Mouse (Mus musculus): ENCODE measurements at regions not wholly inside any gene's neighbourhood (a gene's known extent, or its start where the extent isn't known, plus 50 kb on each side); places are given as distances from the start of the nearest gene placed in this dataset.

GRCm38 (mm10) chr2:128454509-128454908 is 136.5 kb upstream of the Spdye4c start:
- no peak for DNase-seq (ENCODE audit: extremely low spot score in 1 of 2, low spot score in 1 of 2)

- peak in 1 of 2 experiments; percentile 23 for DNase-seq (ENCODE audit: extremely low spot score in 1 of 2, low spot score in 1 of 2)
These were observed 133.3 kb upstream of the Spdye4c start for GRCm38 (mm10) chr2:128457591-128458209.

- DNase-seq (ENCODE audit: extremely low spot score in 1 of 2, low spot score in 1 of 2) = peak in 1 of 2 experiments; percentile 34
These were observed 125.6 kb upstream of the Spdye4c start for GRCm38 (mm10) chr2:128465214-128465984.

- peak in 1 of 2 experiments; percentile 32 for DNase-seq (ENCODE audit: extremely low spot score in 1 of 2, low spot score in 1 of 2)
These were observed 123.3 kb upstream of the Spdye4c start for GRCm38 (mm10) chr2:128467490-128468245.

GRCm38 (mm10) chr2:128468323-128468722 is 122.7 kb upstream of the Spdye4c start:
- no peak for DNase-seq (ENCODE audit: extremely low spot score in 1 of 2, low spot score in 1 of 2)

- no peak for DNase-seq (ENCODE audit: extremely low spot score in 1 of 2, low spot score in 1 of 2)
These were observed 120.7 kb upstream of the Spdye4c start for GRCm38 (mm10) chr2:128470351-128470750.

GRCm38 (mm10) chr2:128473241-128473954 is 117.6 kb upstream of the Spdye4c start:
- no peak for DNase-seq (ENCODE audit: extremely low spot score in 1 of 2, low spot score in 1 of 2)

- DNase-seq (ENCODE audit: extremely low spot score in 1 of 2, low spot score in 1 of 2) = no peak
These were observed 117.0 kb upstream of the Spdye4c start for GRCm38 (mm10) chr2:128473997-128474396.

- no peak for DNase-seq (ENCODE audit: extremely low spot score in 1 of 2, low spot score in 1 of 2)
These were observed 113.8 kb upstream of the Spdye4c start for GRCm38 (mm10) chr2:128477242-128477641.

GRCm38 (mm10) chr2:128491217-128491877 is 99.7 kb upstream of the Spdye4c start:
- no peak for DNase-seq (ENCODE audit: extremely low spot score in 1 of 2, low spot score in 1 of 2)

- no peak for DNase-seq (ENCODE audit: extremely low spot score in 1 of 2, low spot score in 1 of 2)
These were observed 97.1 kb upstream of the Spdye4c start for GRCm38 (mm10) chr2:128493871-128494270.

- DNase-seq (ENCODE audit: extremely low spot score in 1 of 2, low spot score in 1 of 2) = peak in 1 of 2 experiments; percentile 16
These were observed 93.1 kb upstream of the Spdye4c start for GRCm38 (mm10) chr2:128497891-128498290.

GRCm38 (mm10) chr2:128498611-128499010 is 92.4 kb upstream of the Spdye4c start:
- DNase-seq (ENCODE audit: extremely low spot score in 1 of 2, low spot score in 1 of 2) = peak in 1 of 2 experiments; percentile 52

GRCm38 (mm10) chr2:128499575-128500184 is 91.3 kb upstream of the Spdye4c start:
- DNase-seq (ENCODE audit: extremely low spot score in 1 of 2, low spot score in 1 of 2) = no peak

GRCm38 (mm10) chr2:128502676-128503075 is 88.3 kb upstream of the Spdye4c start:
- no peak for DNase-seq (ENCODE audit: extremely low spot score in 1 of 2, low spot score in 1 of 2)

GRCm38 (mm10) chr2:128503136-128503935 is 87.7 kb upstream of the Spdye4c start:
- no peak for DNase-seq (ENCODE audit: extremely low spot score in 1 of 2, low spot score in 1 of 2)

GRCm38 (mm10) chr2:128507591-128508243 is 83.3 kb upstream of the Spdye4c start:
- no peak for DNase-seq (ENCODE audit: extremely low spot score in 1 of 2, low spot score in 1 of 2)

GRCm38 (mm10) chr2:128508244-128508605 is 82.8 kb upstream of the Spdye4c start:
- DNase-seq (ENCODE audit: extremely low spot score in 1 of 2, low spot score in 1 of 2) = no peak
